Comparison of ENCODE assay signal across 8 mouse cellular contexts in genomic region chr10:122986320-122987225, GRCm38 (mm10).
DNase-seq lines count a peak whose midpoint lies in the region; ATAC-seq lines count a peak whose summit lies in the region.

No protein-coding gene starts in this region.

- no peaks in the 10 kb centered on the region for H3K9me3 ChIP-seq in forebrain, embryonic 14.5 days (replicated peaks; ENCODE audit: control insufficient read depth, low read length)
- no peaks in the 10 kb centered on the region for H3K9me3 ChIP-seq in lung, embryonic 15.5 days

- WGBS in forebrain, embryonic 14.5 days, result 11% methylated on average over 52 of the region's 54 CpGs
- 6% methylated on average over 54 of the region's 54 CpGs for WGBS in lung, embryonic 15.5 days

- intact Hi-C loops in heart, postnatal 14 days (cut with DNase I), result loop anchor here (1.0 to 5.0 kb wide), 2 partner anchors 94 to 179 kb away; no protein-coding TSS in a partner anchor

- no peaks in the 10 kb centered on the region for H3K27me3 ChIP-seq in forebrain, embryonic 14.5 days (replicated peaks; ENCODE audit: control insufficient read depth, insufficient read depth, low read length)
- H3K27me3 ChIP-seq in lung, embryonic 15.5 days, result no peaks in the 10 kb centered on the region

- H3K9ac ChIP-seq in forebrain, embryonic 14.5 days (ENCODE audit: low read length), result peak overlapping the region; percentile 100
- H3K9ac ChIP-seq in lung, embryonic 15.5 days, result peak overlapping the region; percentile 99

- peak overlapping the region; percentile 92 for H3K4me3 ChIP-seq in forebrain, embryonic 14.5 days (ENCODE audit: low read depth, low read length)
- H3K4me3 ChIP-seq in lung, embryonic 15.5 days, result peak overlapping the region; percentile 99

- peaks cover 10% of the 10 kb centered on the region; the same call in 1 of the 2 replicates for H3K36me3 ChIP-seq in forebrain, embryonic 14.5 days (ENCODE audit: control insufficient read depth, insufficient read depth, low read length)
- H3K36me3 ChIP-seq in lung, embryonic 15.5 days, result peaks cover 2% of the 10 kb centered on the region

- ATAC-seq in forebrain, embryonic 14.5 days, result peak; percentile 77
- peak; percentile 84 for ATAC-seq in lung, embryonic 15.5 days (ENCODE audit: borderline replicate concordance, extremely low read depth, low FRiP score, low TSS enrichment)

- H3K27ac ChIP-seq in forebrain, embryonic 14.5 days (ENCODE audit: low read depth, low read length), result peak overlapping the region; percentile 100
- peak overlapping the region; percentile 100 for H3K27ac ChIP-seq in lung, embryonic 15.5 days

- peak overlapping the region; percentile 61 for H3K4me2 ChIP-seq in forebrain, embryonic 14.5 days (ENCODE audit: low read length)
- peak overlapping the region; percentile 59 for H3K4me2 ChIP-seq in lung, embryonic 15.5 days

- peak; percentile 85 for DNase-seq in MN1 (ENCODE audit: low spot score)
- peak; percentile 84 for DNase-seq in cerebellum, adult 11 months
- DNase-seq in forebrain, embryonic 14.5 days (ENCODE audit: low spot score), result peak; percentile 82
- DNase-seq in heart, postnatal 14 days, result peak; percentile 85 to 87
- DNase-seq in layer of hippocampus, adult 8-10 months (ENCODE audit: low spot score in 2 of 2), result peak; percentile 60 to 72
- DNase-seq in ovary, postnatal 36 days (ENCODE audit: low spot score), result peak; percentile 85
- peak; percentile 79 for DNase-seq in urinary bladder, postnatal 14 days (ENCODE audit: low spot score)

- H3K4me1 ChIP-seq in forebrain, embryonic 14.5 days (ENCODE audit: control insufficient read depth, insufficient read depth, low read length), result peaks cover 24% of the 10 kb centered on the region
- peaks cover 37% of the 10 kb centered on the region for H3K4me1 ChIP-seq in lung, embryonic 15.5 days

Comparison
In these comparisons a context has a peak if more than half of its experiments do, and no peak if none do; other contexts are left out.
1. Peak in every context shown above with its lines: DNase-seq, ATAC-seq, H3K4me3 ChIP-seq and H3K27ac ChIP-seq.